Mouse (Mus musculus) frontal cortex, postnatal 14 days (tissue): Measurements from ENCODE around the gene Zfp113.

ENCODE experiments used
- DNase-seq, 2 experiments: peaks; one replicate each; pipeline ENCODE4 v3.0.0; 2022; ENCODE audit warnings: low spot score in 2 of 2

Gene Zfp113

DNA sequence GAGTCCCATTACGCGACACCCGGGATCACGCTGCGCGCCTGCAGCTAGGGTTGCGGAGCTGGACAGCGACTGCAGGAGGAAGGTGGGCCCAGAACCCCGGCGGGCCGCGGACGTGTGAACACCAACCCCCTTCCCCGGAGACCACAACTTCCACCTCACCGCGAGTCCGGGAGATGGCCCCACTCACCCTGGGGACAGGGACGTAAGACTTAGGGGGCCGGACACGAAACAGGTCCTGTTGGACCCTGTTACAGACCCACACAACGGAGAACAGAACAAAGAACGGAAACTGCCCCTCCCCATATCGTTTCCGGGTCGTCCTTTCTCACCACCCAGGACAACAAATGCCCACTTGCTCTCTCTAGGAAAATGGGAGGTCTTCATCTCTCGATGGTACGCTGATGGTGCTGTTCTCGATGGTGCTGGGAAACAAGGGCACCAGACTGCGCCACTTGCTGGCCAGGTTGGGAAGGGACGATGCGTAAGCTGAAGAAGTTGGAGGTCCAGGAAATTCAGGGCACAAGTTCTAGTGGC lies at the start of gene Zfp113:
Zfp113 (minus strand) TSS at position 302 of the 534 bp plus-strand sequence.
- peak; percentile 79 to 85 for DNase-seq

DNA sequence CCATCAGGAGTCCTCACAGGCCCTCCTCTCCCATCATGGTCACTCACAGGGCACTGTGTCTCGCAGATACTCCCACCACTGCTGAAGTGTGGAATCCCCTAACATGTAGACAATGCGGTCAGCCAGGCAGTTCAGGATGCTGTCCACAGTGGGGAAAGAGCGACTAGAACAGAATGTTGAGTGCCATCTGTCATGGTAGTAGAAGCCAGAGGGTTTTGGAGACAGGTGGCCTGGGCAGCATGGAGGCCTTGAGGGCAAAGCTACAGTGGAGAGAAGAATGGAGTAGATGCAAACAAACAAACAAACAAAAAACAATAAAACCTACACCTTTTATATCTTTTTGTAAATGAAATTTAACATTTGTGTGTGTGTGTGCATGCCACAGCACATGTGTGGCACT lies 46.5 kb upstream of the Zfp113 start:
- no peak for DNase-seq

DNA sequence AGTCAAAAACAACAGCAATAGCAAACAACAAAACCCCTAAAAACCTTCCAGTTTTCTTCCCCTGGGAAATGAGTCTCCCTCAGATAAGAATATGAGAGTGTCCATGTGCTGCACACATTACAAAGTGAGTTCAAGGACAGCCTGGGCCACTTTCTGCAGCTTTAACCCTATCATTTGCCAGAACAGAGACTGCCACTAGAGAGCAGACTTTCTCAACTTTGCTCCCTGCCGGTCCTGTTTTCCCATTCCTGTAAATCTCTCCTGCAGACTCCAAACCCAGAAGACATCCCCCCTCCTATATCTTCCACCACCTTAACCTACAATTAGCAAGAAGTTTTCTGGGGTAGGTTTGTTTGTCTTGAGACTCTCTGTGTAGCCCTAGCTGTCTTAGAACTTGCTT lies 44.0 kb upstream of the Zfp113 start:
- no peak for DNase-seq

DNA sequence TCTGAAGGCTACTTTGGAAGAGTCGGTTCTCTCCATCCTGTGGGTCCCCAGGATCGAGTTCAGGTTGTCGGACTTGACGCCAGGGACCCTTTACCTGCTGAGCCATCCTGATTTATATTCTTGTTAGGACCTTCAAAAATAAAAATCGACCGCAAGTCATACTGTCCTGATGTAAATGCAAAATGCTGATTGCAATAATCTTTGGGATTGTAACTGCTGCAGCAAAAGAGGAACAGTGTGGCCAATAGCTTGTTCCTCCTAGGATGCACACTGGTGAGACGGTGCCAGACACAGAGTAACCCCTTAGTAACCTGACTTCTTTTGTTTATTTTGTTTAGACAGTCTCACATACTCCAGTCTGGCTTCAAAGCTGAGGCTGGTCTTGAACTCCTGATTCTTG lies 39.9 kb upstream of the Zfp113 start:
- no peak for DNase-seq

- DNase-seq: peak in 1 of 2 experiments; percentile 35
These were observed 39.3 kb upstream of the Zfp113 start for GRCm38 (mm10) chr5:138194755-138195345.

GRCm38 (mm10) chr5:138193771-138194727 lies 38.5 kb upstream of the Zfp113 start, which contains the start of gene Mblac1:
Gene Mblac1 (plus strand): TSS chr5:138194314.
- DNase-seq: peak; percentile 71 to 73

GRCm38 (mm10) chr5:138187661-138188306 lies 32.2 kb upstream of the Zfp113 start:
- peak; percentile 54 to 55 for DNase-seq

GRCm38 (mm10) chr5:138186950-138187638 lies 31.6 kb upstream of the Zfp113 start, which contains the start of the genes Taf6 and Cnpy4:
Gene Taf6 (minus strand): TSS chr5:138187451.
Gene Cnpy4 (plus strand): TSS chr5:138187485.
- peak; percentile 63 to 73 for DNase-seq

GRCm38 (mm10) chr5:138173217-138173616 lies 17.7 kb upstream of the Zfp113 start:
- DNase-seq: no peak

DNA sequence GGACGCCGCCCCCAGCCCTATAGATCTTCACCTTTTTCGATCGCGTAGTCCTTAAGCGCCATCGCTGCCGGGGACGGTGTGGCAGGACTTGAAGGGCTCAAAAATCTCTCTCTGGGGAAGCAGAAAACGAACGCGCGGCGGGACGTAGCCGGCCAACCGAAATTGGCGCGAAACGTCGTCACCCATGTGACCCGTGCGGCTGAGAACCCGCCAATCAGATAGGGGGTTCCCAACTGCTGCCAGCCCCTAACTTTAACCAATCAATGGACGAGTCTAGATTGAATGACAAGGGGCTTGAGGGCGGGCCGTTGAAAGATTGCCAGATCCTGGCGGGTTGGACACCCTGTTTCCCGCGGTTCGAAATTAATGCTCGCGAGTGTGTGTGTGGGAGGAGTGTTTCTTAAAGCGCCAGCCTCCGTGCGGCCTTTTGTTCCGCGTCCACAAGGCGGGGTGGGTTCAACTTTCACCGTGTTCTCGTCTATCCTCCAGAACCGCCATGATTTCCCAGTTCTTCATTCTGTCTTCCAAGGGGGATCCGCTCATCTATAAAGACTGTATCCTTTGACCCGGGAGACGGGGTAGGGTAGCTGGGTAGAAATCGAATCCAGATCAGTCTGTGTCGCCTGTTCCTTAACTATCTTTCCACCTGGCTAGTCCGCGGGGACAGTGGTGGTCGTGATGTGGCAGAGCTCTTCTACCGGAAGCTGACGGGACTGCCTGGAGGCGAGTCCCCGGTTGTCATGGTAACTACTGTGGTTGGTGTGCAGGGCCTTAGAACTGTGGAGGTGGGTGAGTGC lies 16.3 kb upstream of the Zfp113 start, which contains the start of the genes Ap4m1 and Mcm7:
Ap4m1 (plus strand) TSS at position 308 of the 797 bp plus-strand sequence.
Mcm7 (minus strand) TSS at position 728 of the 797 bp plus-strand sequence.
- peak; percentile 97 for DNase-seq

GRCm38 (mm10) chr5:138170936-138171561 lies 15.5 kb upstream of the Zfp113 start:
- DNase-seq: peak; percentile 91 to 92

- no peak for DNase-seq
These were observed 10.1 kb upstream of the Zfp113 start for GRCm38 (mm10) chr5:138165594-138165993.

DNA sequence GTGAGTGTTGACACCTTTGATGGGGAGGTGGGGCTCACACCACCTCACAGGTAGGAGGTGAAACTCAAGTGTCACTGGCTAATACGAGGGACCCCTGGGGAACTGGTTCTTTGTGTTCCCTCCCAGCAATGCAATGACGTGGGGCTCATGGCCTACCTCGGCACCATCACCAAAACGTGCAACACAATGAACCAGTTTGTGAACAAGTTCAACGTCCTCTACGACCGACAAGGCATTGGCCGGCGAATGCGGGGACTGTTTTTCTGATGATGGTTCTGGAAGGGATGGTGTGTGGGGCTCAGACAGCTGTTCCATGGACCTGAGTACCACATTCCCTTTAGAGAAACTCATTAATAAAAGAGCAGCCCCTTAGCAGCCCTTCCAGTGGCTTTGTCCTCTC lies 8.1 kb upstream of the Zfp113 start:
- no peak for DNase-seq

DNA sequence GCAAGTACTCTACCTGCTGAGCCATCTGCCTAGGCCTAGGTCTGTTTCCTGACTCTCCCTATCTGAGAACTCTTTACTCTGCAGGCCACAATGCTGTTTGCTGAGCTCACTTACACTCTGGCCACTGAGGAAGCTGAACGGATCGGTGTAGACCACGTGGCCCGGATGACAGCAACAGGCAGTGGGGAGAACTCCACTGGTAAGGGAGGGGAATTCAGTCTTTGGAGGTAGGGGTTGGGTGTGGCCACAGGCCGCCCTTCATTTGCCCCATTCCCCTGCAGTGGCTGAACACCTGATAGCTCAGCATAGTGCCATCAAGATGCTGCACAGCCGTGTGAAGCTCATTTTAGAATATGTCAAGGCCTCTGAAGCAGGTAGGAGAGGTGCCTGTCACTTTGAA lies 7.5 kb upstream of the Zfp113 start:
- no peak for DNase-seq

DNA sequence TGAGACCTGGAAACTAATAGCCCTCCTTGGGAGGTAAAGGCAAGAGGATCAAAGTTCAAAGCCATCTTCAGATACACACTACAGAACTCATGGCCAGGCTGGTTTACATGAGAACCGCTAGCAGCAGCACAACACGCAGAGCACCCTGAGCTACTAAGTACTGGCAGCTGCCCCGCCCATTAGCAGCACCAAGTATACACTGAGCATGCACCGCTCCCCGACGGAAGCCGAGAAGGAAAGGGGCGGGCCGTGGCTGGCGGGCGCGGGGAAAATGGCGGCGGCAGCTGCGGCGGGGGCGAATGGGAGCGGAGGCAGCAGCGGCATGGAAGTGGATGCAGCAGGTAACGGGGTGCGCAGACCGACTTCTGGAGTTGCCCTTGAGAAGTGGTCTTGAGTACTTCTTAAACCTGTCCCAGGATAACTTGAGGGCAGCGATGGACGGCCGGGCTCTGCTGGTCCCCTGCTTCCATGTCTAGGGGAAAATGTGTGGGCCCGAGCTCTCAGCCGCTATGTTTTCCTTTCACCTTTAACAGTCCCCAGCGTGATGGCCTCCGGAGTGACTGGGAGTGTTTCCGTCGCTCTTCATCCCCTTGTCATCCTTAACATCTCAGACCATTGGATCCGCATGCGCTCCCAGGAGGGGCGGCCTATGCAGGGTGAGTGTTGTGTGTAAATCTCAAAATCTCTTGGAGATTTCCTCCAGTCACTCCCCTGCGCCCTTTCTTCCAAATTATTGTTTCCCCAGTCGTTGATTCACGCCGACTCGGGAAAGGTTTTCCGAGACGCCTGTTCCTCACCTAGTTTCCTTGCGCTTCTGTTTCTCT lies 5.5 kb upstream of the Zfp113 start, which contains the start of gene Cops6:
Cops6 (plus strand) TSS at position 230 of the 824 bp plus-strand sequence.
- peak; percentile 88 to 91 for DNase-seq

DNA sequence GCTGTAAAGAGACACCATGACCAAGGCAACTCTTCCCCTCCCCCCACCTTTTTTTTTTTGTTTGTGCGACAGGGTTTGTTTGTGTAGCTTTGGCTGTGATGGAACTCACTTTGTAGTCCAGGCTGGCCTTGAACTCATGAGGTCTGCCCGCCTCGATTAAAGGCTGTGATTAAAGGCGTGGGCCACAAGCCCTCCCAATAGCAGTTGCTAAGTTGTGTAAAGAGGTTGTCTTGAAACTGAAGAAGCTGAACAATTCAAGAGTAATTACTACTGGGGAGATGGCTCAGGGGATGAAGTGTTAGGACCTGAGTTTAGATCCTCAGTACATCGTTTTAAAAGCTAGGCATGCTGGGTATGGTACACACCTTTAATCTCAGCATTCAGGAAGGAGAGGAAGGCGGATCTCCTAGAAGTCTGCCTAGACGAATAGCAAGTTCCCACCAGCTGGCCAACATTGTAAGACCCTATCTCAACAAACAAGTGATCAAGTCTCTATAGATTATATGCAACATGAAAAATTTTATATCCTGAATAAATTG lies 4.7 kb upstream of the Zfp113 start:
- no peak for DNase-seq

- no peak for DNase-seq
These were observed 1.2 kb downstream of the Zfp113 start for GRCm38 (mm10) chr5:138154390-138154789.

DNA sequence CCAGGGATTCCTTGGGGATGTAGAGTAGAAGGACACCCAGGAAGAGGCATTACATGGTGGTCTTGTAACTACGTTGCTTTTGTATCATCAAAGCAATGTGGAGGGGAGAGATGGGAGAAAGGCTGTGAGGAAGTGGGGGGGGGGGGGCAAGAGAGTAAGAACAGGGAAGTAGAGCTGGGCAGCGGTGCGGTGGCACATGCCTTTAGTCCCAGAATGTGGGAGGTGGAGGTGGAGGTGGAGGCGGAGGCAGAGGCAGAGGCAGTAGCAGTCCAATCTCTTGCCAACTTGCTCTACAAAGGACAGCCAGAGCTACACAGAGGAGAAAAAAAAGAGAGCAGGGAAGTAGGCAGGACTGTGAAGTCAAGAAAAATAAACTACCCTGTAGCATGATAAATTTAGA lies 17.0 kb downstream of the Zfp113 start:
- no peak for DNase-seq
